Mouse (Mus musculus) gastrocnemius, adult 18-20 months (tissue): ENCODE measurements at regions not wholly inside any gene's neighbourhood (a gene's known extent, or its start where the extent isn't known, plus 50 kb on each side); places are given as distances from the start of the nearest gene placed in this dataset. TPM values are rescaled to one million over a fixed set of nuclear protein-coding genes. Genes with fewer than 3 reads are reported as not detected.
A peak's percentile ranks its signal among the peaks of the same experiment; 100 is the strongest.
"Not testable (repeated sequence)": the region's sequence is repeated elsewhere in the genome, so short reads cannot be mapped to it uniquely, and the experiment has no call there.

ENCODE experiments used
- DNase-seq: peaks from one replicate; pipeline ENCODE4 v3.0.0; 2021; ENCODE audit warnings: low spot score
- microRNA-seq: library from miRNA; unstranded; fragments of <30 nt; microRNA quantifications from one replicate; pipeline ENCODE4 v1.2.0, GENCODE M21; 2021

GRCm38 (mm10) chr1:165017793-165018192 lies 82.5 kb upstream of the Xcl1 start:
- DNase-seq: no peak

- no peak for DNase-seq
Observed at GRCm38 (mm10) chr1:165014328-165014727, 79.0 kb upstream of the Xcl1 start.

- no peak for DNase-seq
Observed at GRCm38 (mm10) chr1:165013428-165013827, 78.1 kb upstream of the Xcl1 start.

GRCm38 (mm10) chr1:165012376-165012775 lies 77.0 kb upstream of the Xcl1 start:
- DNase-seq: no peak

- DNase-seq: no peak
Observed at GRCm38 (mm10) chr1:164999515-164999914, 64.2 kb upstream of the Xcl1 start.

- DNase-seq: no peak
Observed at GRCm38 (mm10) chr1:164998621-164999020, 63.3 kb upstream of the Xcl1 start.

- no peak for DNase-seq
Observed at GRCm38 (mm10) chr1:164997660-164998059, 62.3 kb upstream of the Xcl1 start.

GRCm38 (mm10) chr1:164994247-164994660 lies 58.9 kb upstream of the Xcl1 start:
- DNase-seq: no peak

GRCm38 (mm10) chr1:164993175-164993875 lies 58.0 kb upstream of the Xcl1 start:
- DNase-seq: not testable (repeated sequence)

- peak; percentile 53 for DNase-seq
Observed at GRCm38 (mm10) chr1:164988982-164989381, 53.7 kb upstream of the Xcl1 start.

GRCm38 (mm10) chr1:164988191-164988590 lies 52.9 kb upstream of the Xcl1 start:
- DNase-seq: no peak

GRCm38 (mm10) chr1:164985521-164985920 lies 50.2 kb upstream of the Xcl1 start:
- not testable (repeated sequence) for DNase-seq

Small RNAs in the stretch of these regions (microRNA-seq; reads per million reads assigned to microRNA genes)
- not detected for gene Gm26042
